Mouse (Mus musculus) heart, postnatal 4 days (tissue): Measurements from ENCODE around the gene Nap1l4. TPM values are rescaled to one million over a fixed set of nuclear protein-coding genes. Genes with fewer than 3 reads are reported as not detected.
A peak's percentile ranks its signal among the peaks of the same experiment; 100 is the strongest.

Experiments used
- DNase-seq: peaks from one replicate; pipeline ENCODE4 v3.0.0; 2021
- total RNA-seq, 2 experiments: library from RNA; stranded (reverse); gene quantifications; 2 replicates each; pipeline ENCODE4 v1.2.3; 2021

Gene Nap1l4
- total RNA-seq, 2 experiments from 2014 or later = 203 to 204 TPM

DNA sequence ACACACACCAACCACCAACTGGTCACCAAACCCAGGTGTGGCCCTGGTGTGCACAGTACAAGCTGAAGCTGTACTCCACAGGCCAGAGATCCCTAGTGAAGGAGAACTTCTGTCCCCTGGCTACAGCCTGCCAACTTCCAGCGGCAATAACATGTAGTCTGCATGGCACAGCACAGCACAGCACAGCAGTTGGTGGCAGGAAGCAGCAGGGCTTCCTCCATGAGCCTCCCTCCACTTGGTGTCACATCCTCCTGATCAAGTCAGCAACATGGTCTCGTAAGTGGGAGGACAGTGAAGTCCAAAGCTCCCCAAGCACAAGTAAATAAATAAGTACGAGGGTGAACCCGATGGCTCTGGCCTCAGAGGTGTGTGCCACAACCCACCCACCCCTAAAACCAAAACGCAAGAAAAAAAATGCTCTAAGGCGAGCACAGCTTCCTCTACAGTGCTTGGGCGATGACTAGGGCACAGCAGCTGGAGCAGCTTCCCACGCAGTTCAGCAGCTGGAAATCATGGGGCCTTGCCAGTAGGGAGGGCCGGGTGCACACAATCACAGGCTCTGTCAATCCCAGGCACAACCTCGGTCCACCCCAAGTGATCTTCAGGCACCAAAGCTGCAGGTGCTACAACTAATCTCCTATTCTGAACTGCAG, 35.0 kb downstream of the Nap1l4 start:
- DNase-seq = peak; percentile 53

DNA sequence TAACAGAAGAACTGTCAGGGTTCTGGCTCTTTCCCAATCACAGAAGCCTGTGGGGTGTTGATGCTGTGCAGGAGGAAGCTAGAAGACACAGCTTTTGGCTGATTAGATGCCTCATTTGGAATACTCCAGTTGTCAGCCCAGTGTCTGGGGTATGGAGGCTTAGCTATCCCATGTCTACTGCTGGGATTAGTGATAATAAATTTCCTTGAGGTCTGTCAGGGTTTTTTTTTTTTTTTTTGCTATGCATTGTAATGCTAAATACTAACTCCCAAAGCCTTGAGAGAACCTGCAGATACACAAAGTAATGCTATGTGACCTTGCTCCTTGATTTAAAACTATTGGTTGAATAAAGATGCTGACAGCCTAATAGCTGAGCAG, 37.6 kb downstream of the Nap1l4 start:
- no peak for DNase-seq

DNA sequence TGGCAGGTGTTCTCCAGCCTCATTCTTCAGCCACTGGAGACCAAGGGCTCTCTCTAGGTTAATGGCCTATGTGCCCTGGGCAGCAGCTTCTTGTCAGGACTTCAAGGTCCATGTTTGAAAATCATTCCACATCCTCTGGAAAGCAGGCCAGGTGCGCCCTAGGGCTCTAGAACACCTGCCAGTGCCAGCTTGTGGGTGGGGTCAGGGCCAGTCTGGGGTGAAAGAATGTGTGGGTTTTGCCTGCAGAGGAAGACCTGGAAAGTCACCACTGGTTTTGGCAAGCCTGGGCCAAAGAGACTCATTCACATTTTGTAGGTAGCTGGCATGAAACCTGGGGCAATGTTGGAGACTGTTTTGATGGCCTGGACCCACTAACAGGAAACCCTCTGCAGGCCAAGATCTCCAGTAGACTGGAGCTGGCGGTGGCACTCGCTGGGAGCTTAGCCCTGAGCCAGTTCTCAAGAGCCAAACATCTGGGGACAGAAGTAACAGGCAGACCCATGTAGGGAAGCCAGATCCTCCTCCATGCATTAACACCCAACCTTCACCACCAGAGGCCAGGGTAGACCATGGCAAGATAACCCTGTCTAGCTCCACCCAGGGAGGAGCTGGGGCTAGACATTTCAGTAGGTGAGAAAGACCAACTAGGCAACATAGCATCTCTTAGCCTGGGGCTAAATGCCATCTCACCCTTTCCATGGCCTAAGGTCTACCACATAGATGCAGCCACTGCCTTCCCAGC, 38.1 kb downstream of the Nap1l4 start:
- DNase-seq = no peak

DNA sequence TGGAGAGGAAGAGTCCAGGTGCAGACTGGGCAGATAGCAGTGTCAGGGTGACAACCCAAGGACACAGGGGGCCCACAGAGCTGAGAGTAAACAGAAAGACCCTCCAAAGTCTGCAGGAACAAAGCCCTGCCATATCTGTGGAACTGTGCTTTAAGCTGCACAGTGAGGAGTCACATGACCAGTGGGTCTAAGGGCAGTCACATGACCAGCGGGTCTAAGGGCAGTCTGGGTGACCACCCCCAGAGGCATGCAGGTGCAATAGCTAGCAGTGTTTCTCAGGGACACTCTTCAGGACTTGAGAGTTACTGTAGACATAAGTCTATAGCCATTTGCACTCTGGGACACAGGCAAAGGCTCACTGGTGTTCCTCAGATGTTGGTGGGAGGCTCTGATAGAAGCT, 39.3 kb downstream of the Nap1l4 start:
- no peak for DNase-seq

DNA sequence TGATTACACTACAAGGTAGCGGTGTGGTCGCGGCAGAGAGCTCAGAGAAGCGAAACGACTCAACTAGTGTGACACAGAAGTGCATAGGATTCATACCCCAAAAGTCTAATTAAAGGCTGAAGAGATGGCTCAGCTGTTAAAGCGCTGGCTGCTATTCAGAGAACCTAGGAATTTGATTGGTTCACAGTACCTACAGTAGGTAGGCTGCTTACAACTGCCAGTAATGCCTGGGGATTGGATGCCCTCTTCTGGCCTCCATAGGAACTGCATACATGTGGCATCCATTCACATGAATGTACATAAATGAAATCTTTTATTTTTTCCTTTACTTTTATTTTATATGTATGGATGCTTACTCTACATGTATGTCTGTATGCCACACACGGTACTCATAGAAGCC, 42.2 kb downstream of the Nap1l4 start:
- peak; percentile 68 for DNase-seq

DNA sequence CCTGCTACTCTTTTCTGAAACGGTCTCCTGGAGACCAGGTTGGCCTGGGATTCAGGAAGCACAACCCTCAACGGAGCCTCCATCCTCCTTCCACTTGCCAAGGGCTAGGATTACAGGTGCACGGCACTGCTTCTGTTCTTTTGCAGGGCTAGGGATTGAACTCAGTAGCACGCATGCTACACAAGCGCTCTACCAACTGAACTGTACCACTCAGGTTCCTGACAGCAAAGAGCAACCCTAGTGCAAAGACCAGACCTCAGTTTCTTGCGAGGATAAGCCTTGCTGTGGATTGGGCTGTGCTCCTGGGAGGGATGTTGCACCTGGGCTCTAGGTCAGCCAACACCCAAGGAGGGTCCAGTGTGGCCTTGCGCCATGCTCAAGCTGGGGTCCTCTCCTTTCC, 42.6 kb downstream of the Nap1l4 start:
- DNase-seq = no peak

DNA sequence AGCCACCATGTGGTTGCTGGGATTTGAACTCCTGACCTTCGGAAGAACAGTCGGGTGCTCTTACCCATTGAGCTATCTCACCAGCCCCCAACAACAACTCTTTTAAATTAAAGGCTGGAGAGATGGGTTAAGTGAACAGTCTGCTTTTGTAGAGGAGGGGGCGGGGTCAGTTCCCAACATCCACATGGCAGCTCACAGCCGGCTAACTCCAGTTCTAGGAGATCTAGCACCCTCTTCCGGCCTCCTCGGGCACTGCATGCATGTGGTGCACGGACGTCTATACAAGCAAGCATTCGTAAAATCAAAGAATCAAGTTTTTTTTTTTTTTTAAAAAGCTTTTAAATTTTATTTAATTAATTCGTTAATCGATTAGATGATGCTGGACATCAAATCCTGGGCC, 43.1 kb downstream of the Nap1l4 start:
- peak; percentile 89 for DNase-seq

DNA sequence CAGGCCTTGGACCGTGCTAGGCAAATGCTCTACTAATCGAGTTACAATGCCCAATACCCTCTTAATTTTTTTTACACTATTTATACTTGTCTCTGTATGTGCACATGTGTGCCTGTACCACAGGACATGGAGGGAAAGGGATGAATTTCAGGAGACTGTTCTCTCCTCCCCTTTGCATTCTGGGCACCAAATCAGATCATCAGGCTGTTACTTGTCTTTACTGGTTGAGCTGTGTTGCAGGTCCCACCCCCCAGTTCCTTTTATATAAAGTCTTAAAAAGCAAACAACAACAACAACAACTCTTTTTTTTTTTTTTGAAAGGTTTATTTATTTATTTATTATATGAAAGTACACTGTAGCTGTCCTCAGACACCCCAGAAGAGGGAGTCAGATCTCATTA, 43.5 kb downstream of the Nap1l4 start:
- no peak for DNase-seq

DNA sequence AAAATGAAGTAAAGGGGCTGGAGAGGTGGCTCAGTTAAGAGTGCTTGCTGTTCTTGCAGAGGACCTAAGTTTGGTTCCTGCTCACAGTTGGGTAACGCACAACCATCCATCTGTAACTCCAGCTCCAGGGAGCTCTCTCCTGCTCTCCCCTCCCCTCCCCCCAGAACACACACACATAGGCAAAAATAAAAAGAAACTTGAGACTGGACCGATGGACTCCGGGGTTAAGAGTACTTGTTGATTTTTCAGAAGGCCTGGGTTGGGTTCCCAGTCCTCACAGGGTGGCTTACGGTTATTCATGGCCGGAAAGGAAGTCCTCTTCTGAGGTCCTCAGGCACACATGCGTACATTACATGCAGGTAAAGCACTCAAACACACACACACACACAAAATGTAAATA, 45.0 kb downstream of the Nap1l4 start:
- DNase-seq = no peak

DNA sequence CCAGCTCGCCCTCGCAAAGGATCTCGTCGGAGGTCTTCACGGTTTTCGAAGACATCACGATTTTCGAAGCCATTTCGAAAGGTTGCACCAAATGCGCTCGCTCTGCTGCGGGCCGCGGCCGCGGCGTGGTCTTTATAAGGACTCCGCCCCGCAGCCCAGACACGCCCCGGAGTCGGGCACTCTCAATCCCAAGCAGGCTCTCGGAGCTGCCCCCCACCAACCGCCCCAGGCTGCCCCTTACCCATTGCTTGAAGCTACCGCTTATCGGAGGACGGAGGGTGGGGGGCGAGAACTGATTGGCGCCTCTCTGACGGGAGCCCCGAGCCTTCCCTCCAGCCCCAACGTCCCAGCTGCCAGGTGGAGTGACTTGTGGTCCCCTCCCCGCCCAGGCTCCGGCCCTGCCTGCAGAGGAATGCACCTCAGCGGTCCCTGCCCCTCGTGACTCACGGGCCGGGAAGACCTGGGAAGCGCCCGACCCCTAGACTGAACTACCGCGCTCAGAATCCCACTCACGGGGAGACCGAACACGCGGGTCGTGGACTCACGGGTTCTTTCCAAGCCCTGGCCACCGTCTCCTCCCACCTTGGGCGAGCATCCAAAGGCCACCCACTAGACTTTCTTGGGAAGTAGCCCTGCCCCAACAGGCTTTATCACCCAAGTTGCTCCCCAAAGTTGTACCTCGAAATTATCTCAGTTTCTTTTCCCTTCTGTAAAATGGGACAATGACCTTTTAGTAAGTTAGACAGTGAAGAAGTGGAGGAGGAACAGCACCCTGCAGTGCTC, 46.3 kb downstream of the Nap1l4 start, which contains the start of gene Phlda2:
Gene Phlda2, minus strand, starts transcription at position 733 of the 783 bp plus-strand sequence.
- peak; percentile 23 for DNase-seq

DNA sequence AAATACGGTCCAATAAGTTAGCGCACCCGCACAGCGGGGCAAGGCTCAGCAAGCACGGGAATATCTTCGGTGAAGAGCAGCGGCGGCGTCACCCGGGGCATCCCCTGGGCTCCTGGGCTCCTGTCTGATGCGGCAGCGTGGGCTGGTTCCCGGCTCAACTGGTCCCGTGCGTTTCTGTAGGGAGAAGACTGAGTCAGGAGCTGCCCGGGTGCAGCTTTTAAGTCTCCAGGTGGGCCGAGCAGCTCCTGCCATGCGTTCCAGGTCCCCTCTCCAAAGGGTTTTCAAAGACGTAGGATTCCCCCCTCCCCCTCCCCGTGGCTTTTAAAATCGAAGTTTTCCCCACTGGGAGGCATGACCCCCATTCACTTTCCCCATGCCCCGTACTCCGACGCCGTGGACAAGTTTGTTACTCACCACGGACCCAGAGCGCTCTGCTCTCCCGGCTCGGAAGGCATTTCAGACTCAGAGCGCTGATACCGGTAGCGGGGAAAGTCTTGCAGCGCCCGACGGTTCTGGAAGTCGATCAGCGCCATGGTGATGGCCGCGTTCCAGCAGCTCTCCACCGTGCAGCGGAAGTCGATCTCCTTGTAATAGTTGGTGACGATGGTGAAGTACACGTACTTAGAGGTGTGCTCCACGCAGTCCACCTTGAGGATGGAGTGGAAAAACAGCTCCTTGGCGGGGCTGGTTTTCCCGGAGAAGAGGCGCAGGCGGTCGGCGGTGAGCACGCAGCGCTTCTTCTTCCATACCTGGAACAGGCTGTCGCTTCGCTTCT, 47.1 kb downstream of the Nap1l4 start:
- DNase-seq = peak; percentile 56

DNA sequence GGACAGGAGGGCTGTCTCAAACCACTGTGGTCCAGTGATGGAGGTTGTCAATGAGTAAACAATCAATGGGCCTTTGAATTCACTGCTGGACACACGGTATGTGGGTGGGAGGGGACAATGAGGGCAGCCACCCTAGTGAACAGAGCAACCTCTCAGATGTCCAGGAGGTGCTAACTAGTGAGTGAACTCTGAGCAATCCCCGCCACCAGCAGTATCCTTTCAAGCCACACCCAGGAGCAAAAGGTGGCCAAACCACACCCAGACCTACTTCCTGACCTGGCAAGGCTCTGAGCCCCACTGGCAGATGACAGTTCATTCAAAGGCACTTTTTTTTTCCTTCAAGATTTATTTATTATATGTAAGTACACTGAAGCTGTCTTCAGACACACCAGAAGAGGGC, 48.0 kb downstream of the Nap1l4 start:
- DNase-seq = no peak

DNA sequence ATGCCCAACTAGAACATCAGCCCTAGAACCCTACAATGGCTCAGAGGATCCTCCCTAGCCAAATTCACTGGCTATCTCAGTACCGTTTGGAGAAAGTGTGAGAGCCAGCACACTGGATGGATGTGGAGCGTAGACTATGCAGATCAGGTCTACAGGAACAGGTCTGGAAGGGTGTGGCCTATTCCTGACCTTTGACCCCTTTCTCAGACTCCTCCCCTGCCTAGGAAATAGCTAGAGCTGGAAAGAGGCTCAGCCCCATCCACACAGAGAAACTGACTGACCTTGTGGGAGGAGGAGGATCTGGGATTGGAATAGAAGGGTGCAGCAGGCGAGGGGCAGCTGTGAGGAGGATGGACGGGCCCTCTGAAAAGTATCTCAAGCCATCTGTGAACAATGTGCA, 50.3 kb downstream of the Nap1l4 start:
- no peak for DNase-seq

DNA sequence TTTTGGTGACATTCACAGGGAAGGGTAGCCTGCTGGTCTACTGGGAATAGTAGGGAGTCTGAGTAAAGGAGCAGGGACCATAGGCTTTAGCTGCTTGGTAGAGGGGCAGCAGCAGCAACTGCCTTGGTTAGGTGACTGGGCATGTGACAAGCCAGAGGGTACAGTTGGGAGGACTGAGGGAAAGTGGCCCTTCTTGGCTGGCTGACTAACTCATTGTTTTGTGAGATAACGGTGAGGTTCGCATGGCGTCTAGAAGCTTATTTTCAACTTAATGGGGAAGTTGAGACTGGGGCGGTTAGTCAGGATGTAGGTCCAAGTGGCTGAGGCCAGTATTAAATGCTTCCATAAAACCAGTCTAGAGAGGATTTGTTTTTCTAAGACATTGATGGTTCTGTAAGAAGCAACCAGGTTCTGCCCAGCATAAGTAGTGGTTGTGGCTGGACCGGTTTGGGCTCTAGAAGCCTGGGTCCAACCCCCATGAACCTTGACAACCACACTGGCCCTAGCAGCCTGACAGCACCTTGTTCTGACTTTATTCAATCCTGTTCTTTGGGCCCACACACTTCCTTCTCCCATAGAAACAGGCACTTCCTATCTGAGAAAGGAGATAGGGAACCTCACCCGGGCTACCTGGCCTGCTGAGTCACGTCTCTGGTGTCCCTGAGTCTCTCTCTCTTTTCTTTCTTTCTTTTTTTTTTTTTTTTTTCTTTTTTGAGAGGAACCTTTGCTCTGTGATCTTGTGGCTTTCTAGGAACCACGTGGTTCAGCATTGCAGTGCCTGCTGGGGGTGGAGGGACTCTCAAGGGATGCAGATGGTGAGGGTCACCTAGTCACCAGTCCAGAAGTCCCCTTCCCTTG, 53.6 kb downstream of the Nap1l4 start:
- DNase-seq = no peak

DNA sequence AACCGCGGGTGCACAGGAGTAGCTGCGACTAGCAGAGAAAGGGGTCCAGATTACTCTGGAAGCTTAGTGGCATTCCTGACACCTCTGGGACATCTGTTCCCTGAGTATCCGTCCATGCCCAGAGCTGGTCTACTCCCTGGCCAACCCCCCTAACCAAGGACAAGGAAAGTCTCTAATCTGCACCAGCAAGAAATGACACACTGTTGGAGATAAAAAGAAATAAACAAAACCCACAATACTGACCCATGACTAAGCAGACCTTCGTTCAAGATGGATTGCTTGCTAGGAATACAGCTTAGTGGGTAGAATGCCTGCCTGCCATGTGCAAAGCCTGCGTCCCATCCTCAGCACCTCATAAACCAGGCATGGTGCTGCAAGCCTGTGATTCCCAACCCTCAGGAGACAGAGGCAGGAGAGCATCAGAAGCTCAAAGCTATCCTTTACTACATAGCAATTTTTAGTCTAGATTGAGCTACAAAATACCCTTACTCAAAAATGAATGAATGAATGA, 55.2 kb downstream of the Nap1l4 start:
- no peak for DNase-seq

DNA sequence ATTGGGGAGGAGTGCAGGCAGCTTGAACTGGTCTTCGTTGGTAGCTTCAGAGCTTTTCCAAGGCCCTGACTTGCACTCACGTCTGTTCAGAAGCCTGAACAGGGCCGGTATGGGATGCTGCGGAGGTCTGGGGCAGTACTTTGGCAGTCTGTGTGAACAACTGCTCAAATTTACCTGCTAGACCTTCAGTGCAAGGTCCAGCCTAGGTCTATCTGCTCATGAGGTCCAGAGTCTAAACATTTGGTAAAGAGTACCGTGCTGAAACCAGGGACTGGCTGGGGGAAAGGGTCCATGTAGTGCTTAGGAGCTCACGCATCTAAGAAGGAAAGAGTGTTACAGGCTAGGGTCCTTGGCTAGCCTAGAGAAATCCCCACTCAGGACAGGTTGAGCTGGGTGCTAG, 59.2 kb downstream of the Nap1l4 start:
- no peak for DNase-seq

DNA sequence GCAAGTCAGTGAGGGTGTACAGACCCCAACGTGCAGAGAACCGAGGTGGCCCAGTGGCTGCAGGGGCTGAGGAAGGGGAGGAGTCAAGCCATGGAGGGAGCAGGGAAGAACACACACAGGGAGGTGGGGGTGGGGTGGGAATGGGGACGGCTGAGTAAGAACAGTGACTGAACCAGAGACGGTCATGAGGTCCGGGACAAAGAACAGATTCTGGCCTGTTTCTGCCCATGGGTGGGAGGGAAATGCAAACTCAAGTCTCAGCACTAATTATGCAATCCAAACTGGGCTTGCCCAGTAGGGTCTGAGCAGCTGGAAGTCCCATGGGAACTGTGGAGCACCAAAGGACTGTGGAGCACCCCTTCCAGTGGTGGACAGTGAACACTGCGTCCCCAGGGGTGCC, 66.4 kb downstream of the Nap1l4 start:
- DNase-seq = no peak

DNA sequence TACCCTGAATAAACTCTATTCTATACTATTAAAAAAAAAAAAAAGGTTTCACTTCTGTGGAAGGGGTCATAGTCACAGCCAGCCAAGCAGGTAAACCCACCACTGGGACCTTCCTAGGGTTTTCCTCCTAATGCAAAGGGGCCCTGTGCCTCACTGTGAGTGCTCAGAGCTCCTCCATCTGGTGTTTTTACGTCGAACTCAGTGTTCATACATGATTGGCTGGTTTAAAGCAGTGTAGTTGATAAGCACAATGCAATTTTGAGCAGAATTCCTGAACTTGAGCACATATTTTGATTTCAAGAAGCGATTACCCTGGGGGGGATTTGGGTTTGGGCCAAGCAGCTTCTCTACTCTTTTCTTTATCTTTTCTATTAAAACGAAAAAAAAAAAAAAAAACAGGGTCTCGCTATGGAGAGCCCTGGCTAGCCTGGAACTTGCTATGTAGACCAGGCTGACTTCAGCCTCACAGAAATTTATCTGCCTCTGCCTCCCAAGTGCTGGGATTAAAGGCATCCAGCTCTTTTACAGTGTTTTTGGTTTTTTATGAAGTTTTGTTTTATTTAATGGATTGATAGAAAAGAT, 67.0 kb downstream of the Nap1l4 start:
- no peak for DNase-seq

DNA sequence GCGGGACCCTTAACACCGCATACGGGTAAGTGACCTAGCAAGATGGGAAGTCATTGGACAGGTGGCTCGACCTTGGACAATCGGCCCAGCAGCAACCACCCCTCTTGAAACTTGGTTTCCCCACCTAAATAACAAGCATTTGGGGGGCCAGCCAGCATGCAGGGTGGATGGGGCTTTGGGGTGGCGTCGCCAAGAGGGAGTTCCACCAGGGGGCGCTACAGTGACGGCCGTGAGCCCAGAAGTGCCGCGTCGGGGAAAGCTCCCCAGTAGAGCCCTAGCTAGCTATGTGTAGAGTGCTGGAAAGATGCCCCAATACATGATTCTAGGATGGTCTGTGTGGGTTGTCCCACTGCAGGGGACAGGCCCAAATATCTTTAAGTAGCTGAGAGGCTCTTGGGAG, 68.4 kb downstream of the Nap1l4 start:
- DNase-seq = peak; percentile 82

DNA sequence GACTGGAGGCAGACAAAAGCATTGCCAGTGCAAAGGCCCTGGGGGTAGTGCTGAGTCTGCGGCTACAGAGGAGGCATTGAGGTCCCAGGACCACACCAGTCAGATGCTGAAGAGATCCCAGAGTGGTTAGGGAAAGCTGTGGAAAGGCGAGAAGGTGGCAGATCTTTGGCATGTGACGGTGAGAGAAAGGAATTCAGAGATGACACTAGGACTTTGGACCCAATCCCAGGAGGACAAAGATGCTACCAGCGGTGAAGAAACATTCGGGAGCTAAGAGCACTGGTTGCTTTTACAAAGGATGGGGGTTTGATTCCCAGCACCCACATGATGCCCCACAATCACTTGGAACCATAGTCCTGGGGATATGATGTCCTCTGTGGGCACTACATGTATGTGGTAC, 71.1 kb downstream of the Nap1l4 start:
- no peak for DNase-seq

DNA sequence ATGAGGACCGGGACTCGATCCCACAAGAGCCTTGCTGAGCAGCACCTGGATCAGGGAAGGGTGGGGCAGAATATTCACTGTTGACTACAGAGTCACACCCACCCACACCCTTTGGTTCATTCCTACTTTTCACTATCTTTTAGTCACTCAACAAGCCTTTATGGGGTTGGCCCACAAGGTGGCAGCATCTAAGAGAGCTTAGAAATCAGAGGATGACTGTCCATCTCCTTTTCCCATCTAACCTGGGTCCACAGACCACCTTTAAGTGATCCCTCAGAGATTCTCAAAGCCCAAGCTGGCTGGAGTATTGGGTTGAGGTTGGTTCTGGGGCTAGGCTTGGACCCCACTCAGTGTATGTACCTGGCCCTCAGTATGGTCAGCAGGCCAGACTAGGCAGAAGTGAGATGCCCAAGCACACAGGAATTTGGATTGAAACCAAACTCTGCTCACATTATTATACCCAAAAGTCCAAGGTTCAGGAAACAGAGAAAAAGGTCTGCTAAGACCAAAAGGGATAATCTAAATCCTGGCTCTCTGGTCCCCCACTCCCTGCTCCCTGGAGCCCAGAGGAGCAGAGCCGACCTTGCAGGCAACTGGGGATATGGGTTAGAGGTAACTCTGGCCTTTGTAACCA, 72.1 kb downstream of the Nap1l4 start:
- no peak for DNase-seq
